Mouse (Mus musculus): ENCODE results near the gene Xrcc1. TPM values are rescaled to one million over a fixed set of nuclear protein-coding genes. Genes with fewer than 3 reads are reported as not detected.
A peak's percentile ranks its signal among the peaks of the same experiment; 100 is the strongest.
"Not testable (repeated sequence)": the region's sequence is repeated elsewhere in the genome, so short reads cannot be mapped to it uniquely, and the experiment has no call there.

Xrcc1 gene
- polyA plus RNA-seq, 1 experiment from 2014 or later = 131 TPM

GRCm38 (mm10) chr7:24507726-24508114 is 38.4 kb upstream of the Xrcc1 start:
- WGBS = under 1% methylated on average over 20 of the region's 20 CpGs
- Histone ChIP-seq H3K27ac (peak overlapping the region; percentile 99), H3K9ac (replicated peaks) (peak overlapping the region; percentile 90), H3K36me3 (peaks cover 23% of the 10 kb centered on the region), H3K9me3 (no peaks in the 10 kb centered on the region), H3K4me2 (peak overlapping the region; percentile 77), H3K27me3 (peaks cover 12% of the 10 kb centered on the region; the same call in 1 of the 2 replicates), H3K4me1 (replicated peaks) (peaks cover 30% of the 10 kb centered on the region), H3K4me3 (replicated peaks) (peak overlapping the region; percentile 63)
- ATAC-seq (ENCODE audit: insufficient number of reproducible peaks, insufficient read depth, low FRiP score, low TSS enrichment, low read depth) = no peak; the same call in none of the 2 replicates

GRCm38 (mm10) chr7:24512355-24512754 is 33.7 kb upstream of the Xrcc1 start, which contains the start of gene AC161166.1:
Gene AC161166.1 (minus strand): TSS chr7:24512455.
- Histone ChIP-seq H3K9ac (replicated peaks) (no peak within 1 kb of the TSS), H3K4me1 (replicated peaks) (peaks cover 7% of the 10 kb centered on the region), H3K4me3 (replicated peaks) (no peak within 1 kb of the TSS), H3K4me2 (no peak within 1 kb of the TSS), H3K27me3 (no peaks in the 10 kb centered on the region), H3K9me3 (no peaks in the 10 kb centered on the region), H3K36me3 (peaks cover 67% of the 10 kb centered on the region), H3K27ac (peak within 1 kb of the TSS; percentile 12; the same call in 1 of the 2 replicates)
- WGBS = 90% methylated on average over 7 of the region's 7 CpGs
- ATAC-seq (ENCODE audit: insufficient number of reproducible peaks, insufficient read depth, low FRiP score, low TSS enrichment, low read depth) = no peak

GRCm38 (mm10) chr7:24516319-24516718 is 29.8 kb upstream of the Xrcc1 start:
- not testable (repeated sequence) for H3K4me3 ChIP-seq (replicated peaks); H3K27ac ChIP-seq; H3K9me3 ChIP-seq; H3K4me2 ChIP-seq; H3K9ac ChIP-seq (replicated peaks); H3K4me1 ChIP-seq (replicated peaks); H3K27me3 ChIP-seq; ATAC-seq (ENCODE audit: insufficient number of reproducible peaks, insufficient read depth, low FRiP score, low TSS enrichment, low read depth)
- H3K36me3 ChIP-seq = peaks cover 63% of the 10 kb centered on the region
- WGBS = 71% methylated on average over 8 of the region's 8 CpGs

GRCm38 (mm10) chr7:24517077-24517476 is 29.0 kb upstream of the Xrcc1 start:
- no peaks in the 10 kb centered on the region for H3K27me3 ChIP-seq
- no peak overlapping the region for H3K9ac ChIP-seq (replicated peaks)
- 55% methylated on average over 5 of the region's 5 CpGs for WGBS
- ATAC-seq (ENCODE audit: insufficient number of reproducible peaks, insufficient read depth, low FRiP score, low TSS enrichment, low read depth) = no peak
- no peaks in the 10 kb centered on the region for H3K4me1 ChIP-seq (replicated peaks)
- H3K9me3 ChIP-seq = no peaks in the 10 kb centered on the region
- no peak overlapping the region for H3K27ac ChIP-seq
- H3K4me2 ChIP-seq = no peak overlapping the region
- no peak overlapping the region for H3K4me3 ChIP-seq (replicated peaks)
- H3K36me3 ChIP-seq = peaks cover 56% of the 10 kb centered on the region

GRCm38 (mm10) chr7:24517654-24518053 is 28.4 kb upstream of the Xrcc1 start:
- no peak overlapping the region for H3K27ac ChIP-seq
- H3K4me2 ChIP-seq = no peak overlapping the region
- no peak for ATAC-seq (ENCODE audit: insufficient number of reproducible peaks, insufficient read depth, low FRiP score, low TSS enrichment, low read depth)
- 70% methylated on average over 6 of the region's 6 CpGs for WGBS
- H3K27me3 ChIP-seq = no peaks in the 10 kb centered on the region
- H3K9me3 ChIP-seq = no peaks in the 10 kb centered on the region
- peaks cover 50% of the 10 kb centered on the region for H3K36me3 ChIP-seq
- no peaks in the 10 kb centered on the region for H3K4me1 ChIP-seq (replicated peaks)
- H3K4me3 ChIP-seq (replicated peaks) = no peak overlapping the region
- H3K9ac ChIP-seq (replicated peaks) = no peak overlapping the region

- no peaks in the 10 kb centered on the region for H3K27me3 ChIP-seq
- H3K36me3 ChIP-seq = peaks cover 35% of the 10 kb centered on the region
- ATAC-seq (ENCODE audit: insufficient number of reproducible peaks, insufficient read depth, low FRiP score, low TSS enrichment, low read depth) = no peak
- no peak overlapping the region for H3K9ac ChIP-seq (replicated peaks)
- H3K4me3 ChIP-seq (replicated peaks) = no peak overlapping the region
- 73% methylated on average over 3 of the region's 3 CpGs for WGBS
- H3K9me3 ChIP-seq = no peaks in the 10 kb centered on the region
- no peaks in the 10 kb centered on the region for H3K4me1 ChIP-seq (replicated peaks)
- H3K27ac ChIP-seq = no peak overlapping the region
- H3K4me2 ChIP-seq = no peak overlapping the region
Observed at GRCm38 (mm10) chr7:24519130-24519529, 27.0 kb upstream of the Xrcc1 start.

- not testable (repeated sequence) for H3K4me3 ChIP-seq (replicated peaks); H3K27me3 ChIP-seq; H3K4me1 ChIP-seq (replicated peaks); ATAC-seq (ENCODE audit: insufficient number of reproducible peaks, insufficient read depth, low FRiP score, low TSS enrichment, low read depth); H3K9me3 ChIP-seq; H3K27ac ChIP-seq; H3K9ac ChIP-seq (replicated peaks); H3K4me2 ChIP-seq
- 87% methylated on average over 10 of the region's 10 CpGs for WGBS
- H3K36me3 ChIP-seq = peaks cover 26% of the 10 kb centered on the region
Observed at GRCm38 (mm10) chr7:24520054-24520453, 26.0 kb upstream of the Xrcc1 start.

GRCm38 (mm10) chr7:24522805-24523204 is 23.3 kb upstream of the Xrcc1 start:
- H3K27me3 ChIP-seq = no peaks in the 10 kb centered on the region
- WGBS = 57% methylated on average over 5 of the region's 5 CpGs

GRCm38 (mm10) chr7:24523723-24524122 is 22.4 kb upstream of the Xrcc1 start:
- Histone ChIP-seq H3K4me2 (no peak overlapping the region), H3K4me3 (replicated peaks) (no peak overlapping the region), H3K4me1 (replicated peaks) (peaks cover 5% of the 10 kb centered on the region; the same call in 1 of the 2 replicates), H3K27ac (no peak overlapping the region), H3K9ac (replicated peaks) (no peak overlapping the region), H3K36me3 (peaks cover 1% of the 10 kb centered on the region; the same call in 1 of the 2 replicates), H3K27me3 (no peaks in the 10 kb centered on the region), H3K9me3 (no peaks in the 10 kb centered on the region)
- WGBS = 80% methylated on average over 6 of the region's 6 CpGs
- no peak for ATAC-seq (ENCODE audit: insufficient number of reproducible peaks, insufficient read depth, low FRiP score, low TSS enrichment, low read depth)

More at GRCm38 (mm10) chr7:24522805-24523204, 23.3 kb upstream of the Xrcc1 start:
- Histone ChIP-seq H3K4me1 (replicated peaks) (peaks cover 5% of the 10 kb centered on the region; the same call in 1 of the 2 replicates), H3K4me3 (replicated peaks) (no peak overlapping the region), H3K36me3 (peaks cover 5% of the 10 kb centered on the region; the same call in 1 of the 2 replicates), H3K9ac (replicated peaks) (no peak overlapping the region), H3K9me3 (no peaks in the 10 kb centered on the region), H3K27ac (no peak overlapping the region), H3K4me2 (no peak overlapping the region)
- no peak for ATAC-seq (ENCODE audit: insufficient number of reproducible peaks, insufficient read depth, low FRiP score, low TSS enrichment, low read depth)

GRCm38 (mm10) chr7:24524978-24525377 is 21.1 kb upstream of the Xrcc1 start:
- H3K9ac ChIP-seq (replicated peaks) = no peak overlapping the region
- H3K27me3 ChIP-seq = no peaks in the 10 kb centered on the region
- no peak overlapping the region for H3K4me2 ChIP-seq
- H3K4me3 ChIP-seq (replicated peaks) = no peak overlapping the region
- H3K27ac ChIP-seq = no peak overlapping the region
- no peak for ATAC-seq (ENCODE audit: insufficient number of reproducible peaks, insufficient read depth, low FRiP score, low TSS enrichment, low read depth)
- H3K4me1 ChIP-seq (replicated peaks) = peaks cover 12% of the 10 kb centered on the region
- H3K36me3 ChIP-seq = no peaks in the 10 kb centered on the region
- H3K9me3 ChIP-seq = no peaks in the 10 kb centered on the region
- WGBS = 82% methylated on average over 6 of the region's 6 CpGs

GRCm38 (mm10) chr7:24525686-24526420 is 20.2 kb upstream of the Xrcc1 start:
- H3K4me3 ChIP-seq (replicated peaks) = no peak overlapping the region
- H3K4me2 ChIP-seq = no peak overlapping the region
- no peaks in the 10 kb centered on the region for H3K36me3 ChIP-seq
- no peak overlapping the region for H3K27ac ChIP-seq
- peaks cover 12% of the 10 kb centered on the region for H3K4me1 ChIP-seq (replicated peaks)
- H3K9ac ChIP-seq (replicated peaks) = no peak overlapping the region
- WGBS = 86% methylated on average over 12 of the region's 12 CpGs
- H3K27me3 ChIP-seq = no peaks in the 10 kb centered on the region
- no peaks in the 10 kb centered on the region for H3K9me3 ChIP-seq
- no peak for ATAC-seq (ENCODE audit: insufficient number of reproducible peaks, insufficient read depth, low FRiP score, low TSS enrichment, low read depth)

GRCm38 (mm10) chr7:24528861-24529260 is 17.2 kb upstream of the Xrcc1 start:
- peaks cover 29% of the 10 kb centered on the region for H3K4me1 ChIP-seq (replicated peaks)
- WGBS = 94% methylated on average over 11 of the region's 11 CpGs
- H3K9me3 ChIP-seq = no peaks in the 10 kb centered on the region
- no peak overlapping the region for H3K27ac ChIP-seq
- H3K27me3 ChIP-seq = peaks cover 18% of the 10 kb centered on the region
- peaks cover 9% of the 10 kb centered on the region for H3K36me3 ChIP-seq
- no peak overlapping the region for H3K4me2 ChIP-seq
- no peak overlapping the region for H3K4me3 ChIP-seq (replicated peaks)
- H3K9ac ChIP-seq (replicated peaks) = no peak overlapping the region
- no peak for ATAC-seq (ENCODE audit: insufficient number of reproducible peaks, insufficient read depth, low FRiP score, low TSS enrichment, low read depth)
